Mouse (Mus musculus) ES-Bruce4 (cell line): ENCODE results near the gene Gm21833.

Experiments used
- CTCF ChIP-seq: IDR thresholded peaks from one replicate; pipeline ENCODE4 v1.8.1; 2011; ENCODE audit warnings: low read depth, low read length
- POLR2A ChIP-seq: IDR thresholded peaks from one replicate; pipeline ENCODE4 v1.8.1; 2011; ENCODE audit warnings: low read length; ENCODE audit not compliant: insufficient read depth

DNA sequence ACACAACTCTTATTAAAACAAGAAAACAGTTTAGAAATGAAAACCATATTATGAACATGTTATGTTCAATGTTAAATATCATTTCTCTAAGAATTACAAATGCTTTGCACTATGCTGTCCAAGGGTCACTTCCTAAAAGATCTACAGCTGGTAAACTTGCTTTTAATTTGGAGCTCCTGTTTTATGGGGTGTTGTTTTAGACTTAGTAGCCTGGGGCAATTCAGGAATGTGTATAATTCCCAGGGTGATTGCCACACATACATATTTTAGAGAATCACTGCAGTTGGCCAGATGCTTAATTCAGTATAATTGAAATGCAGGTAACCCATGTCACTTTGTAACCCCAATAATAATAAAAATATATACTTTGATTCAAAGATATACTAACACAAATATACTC is 12.9 kb upstream of the Gm21833 start:
- no peak for TF ChIP-seq CTCF
- no peak for TF ChIP-seq POLR2A
